Mouse (Mus musculus): ENCODE data around the gene Slc16a10.

Gene Slc16a10

GRCm38 (mm10) chr10:40065357-40065756 is 76.7 kb downstream of the Slc16a10 start:
- DNase-seq, result no peak

GRCm38 (mm10) chr10:40063291-40063890 is 78.7 kb downstream of the Slc16a10 start:
- DNase-seq, result no peak

- no peak for DNase-seq
Observed at GRCm38 (mm10) chr10:40062812-40063211, 79.2 kb downstream of the Slc16a10 start.

GRCm38 (mm10) chr10:40061926-40062325 is 80.1 kb downstream of the Slc16a10 start:
- no peak for DNase-seq

- no peak for DNase-seq
Observed at GRCm38 (mm10) chr10:40058786-40059120, 83.3 kb downstream of the Slc16a10 start.

- DNase-seq, result no peak
Observed at GRCm38 (mm10) chr10:40058062-40058785, 83.8 kb downstream of the Slc16a10 start.

GRCm38 (mm10) chr10:40057615-40058014 is 84.4 kb downstream of the Slc16a10 start:
- DNase-seq, result no peak

- no peak for DNase-seq
Observed at GRCm38 (mm10) chr10:40054455-40054854, 87.6 kb downstream of the Slc16a10 start.

GRCm38 (mm10) chr10:40053896-40054295 is 88.2 kb downstream of the Slc16a10 start:
- no peak for DNase-seq

- DNase-seq, result peak in 1 of 2 experiments; percentile 24
Observed at GRCm38 (mm10) chr10:40053257-40053895, 88.7 kb downstream of the Slc16a10 start.

- DNase-seq, result no peak
Observed at GRCm38 (mm10) chr10:40051997-40052396, 90.1 kb downstream of the Slc16a10 start.

GRCm38 (mm10) chr10:40050763-40051162 is 91.3 kb downstream of the Slc16a10 start:
- DNase-seq, result no peak

GRCm38 (mm10) chr10:40041339-40041738 is 100.7 kb downstream of the Slc16a10 start:
- DNase-seq, result no peak

GRCm38 (mm10) chr10:40036686-40037560 is 105.1 kb downstream of the Slc16a10 start:
- DNase-seq, result no peak

GRCm38 (mm10) chr10:40034956-40035355 is 107.1 kb downstream of the Slc16a10 start:
- no peak for DNase-seq

- no peak for DNase-seq
Observed at GRCm38 (mm10) chr10:40032897-40033296, 109.2 kb downstream of the Slc16a10 start.

GRCm38 (mm10) chr10:40030716-40031115 is 111.3 kb downstream of the Slc16a10 start:
- DNase-seq, result no peak

GRCm38 (mm10) chr10:40029610-40030009 is 112.4 kb downstream of the Slc16a10 start:
- no peak for DNase-seq

- DNase-seq, result no peak
Observed at GRCm38 (mm10) chr10:40028091-40028490, 114.0 kb downstream of the Slc16a10 start.

- DNase-seq, result no peak
Observed at GRCm38 (mm10) chr10:40026546-40026945, 115.5 kb downstream of the Slc16a10 start.

- no peak for DNase-seq
Observed at GRCm38 (mm10) chr10:40025560-40025959, 116.5 kb downstream of the Slc16a10 start.

- DNase-seq, result peak; percentile 68 to 78
Observed at GRCm38 (mm10) chr10:40024554-40025428, 117.3 kb downstream of the Slc16a10 start, which contains the start of gene Mfsd4b1. TSS of gene Mfsd4b1 (minus strand) at chr10:40025268.

Data from thymus, postnatal 36 days (tissue).